In the genomic region with DNA sequence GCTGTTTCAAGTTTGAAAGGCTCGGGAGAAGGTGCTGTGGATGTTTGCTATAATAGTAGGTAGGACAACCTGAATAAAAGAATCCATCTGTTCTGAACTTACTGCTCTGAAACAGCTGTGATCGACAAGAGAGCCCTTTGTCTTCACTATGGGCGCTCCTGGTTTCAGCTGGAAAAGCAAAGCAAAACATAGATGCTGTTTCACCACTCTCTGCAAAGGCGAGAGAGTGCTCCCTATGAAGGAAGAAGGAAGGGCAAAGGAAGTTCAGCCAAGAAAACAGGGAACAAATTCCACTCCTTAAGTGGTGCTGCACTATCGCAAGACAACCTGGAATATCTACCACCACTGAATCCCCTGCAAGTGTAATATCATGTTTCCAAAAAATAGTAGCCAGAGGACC, we compare ENCODE assay signal across 18 mouse cellular contexts. TPM values are rescaled to one million over a fixed set of nuclear protein-coding genes. Genes with fewer than 3 reads are reported as not detected.
DNase-seq lines count a peak whose midpoint lies in the region; ATAC-seq lines count a peak whose summit lies in the region.
"Had no signal": no experiment of that assay in that cellular context is flagged by ENCODE, and none has a peak within 500 bp of the region (broad histone marks: within the 10 kb centered on the region; RNA-seq: fewer than 3 reads in every experiment).

No protein-coding gene starts in this region.

- peaks cover 12% of the 10 kb centered on the region; the same call in 1 of the 2 replicates for H3K4me1 ChIP-seq in limb, embryonic 13.5 days
- H3K4me1 ChIP-seq in midbrain, embryonic 16.5 days (ENCODE audit: control insufficient read depth, insufficient read depth, low read length) = no peaks in the 10 kb centered on the region
- H3K4me1 ChIP-seq in forebrain, embryonic 15.5 days = no peaks in the 10 kb centered on the region
- H3K4me1 ChIP-seq: lung, embryonic 15.5 days; midbrain, embryonic 12.5 days; neural tube, embryonic 12.5 days had no signal

- no peaks in the 10 kb centered on the region for H3K27me3 ChIP-seq in limb, embryonic 13.5 days
- H3K27me3 ChIP-seq in midbrain, embryonic 16.5 days (ENCODE audit: control insufficient read depth, insufficient read depth, low read depth, low read length) = no peaks in the 10 kb centered on the region
- H3K27me3 ChIP-seq in forebrain, embryonic 15.5 days = no peaks in the 10 kb centered on the region
- H3K27me3 ChIP-seq: lung, embryonic 15.5 days; midbrain, embryonic 12.5 days; neural tube, embryonic 12.5 days had no signal

- DNase-seq in gastrocnemius, adult 18-20 months (ENCODE audit: low spot score) = peak; percentile 24
- no peak for DNase-seq in gastrocnemius, postnatal 10 days
- DNase-seq in embryo, embryonic 11 days = peak; percentile 14
- peak; percentile 68 for DNase-seq in kidney, adult 9 months
- no peak for DNase-seq in left cerebral cortex, adult 8-10 months (ENCODE audit: low spot score in 2 of 2)
- DNase-seq: cerebellum, adult 11 months; heart, adult 2 months; layer of hippocampus, adult 9-11 months; left cerebral cortex, postnatal 4 days had no signal

- H3K4me2 ChIP-seq in limb, embryonic 13.5 days (replicated peaks) = peak overlapping the region; percentile 34
- no peak overlapping the region for H3K4me2 ChIP-seq in midbrain, embryonic 16.5 days (ENCODE audit: low read length)
- no peak overlapping the region for H3K4me2 ChIP-seq in forebrain, embryonic 15.5 days (replicated peaks)
- H3K4me2 ChIP-seq: lung, embryonic 15.5 days; midbrain, embryonic 12.5 days; neural tube, embryonic 12.5 days had no signal

- WGBS in limb, embryonic 13.5 days = 24% methylated on average over 5 of the region's 5 CpGs
- WGBS in midbrain, embryonic 16.5 days = 76% methylated on average over 5 of the region's 5 CpGs
- WGBS in forebrain, embryonic 15.5 days = 50% methylated on average over 5 of the region's 5 CpGs

- no peak overlapping the region for H3K27ac ChIP-seq in limb, embryonic 13.5 days
- H3K27ac ChIP-seq in midbrain, embryonic 16.5 days (ENCODE audit: low read length) = no peak overlapping the region
- no peak overlapping the region for H3K27ac ChIP-seq in forebrain, embryonic 15.5 days (replicated peaks)
- H3K27ac ChIP-seq: heart, adult 2 months; lung, embryonic 15.5 days; midbrain, embryonic 12.5 days; neural tube, embryonic 12.5 days had no signal

- H3K36me3 ChIP-seq in limb, embryonic 13.5 days = no peaks in the 10 kb centered on the region
- no peaks in the 10 kb centered on the region for H3K36me3 ChIP-seq in midbrain, embryonic 16.5 days (ENCODE audit: control insufficient read depth, insufficient read depth, low read length)
- no peaks in the 10 kb centered on the region for H3K36me3 ChIP-seq in forebrain, embryonic 15.5 days
- H3K36me3 ChIP-seq: lung, embryonic 15.5 days; midbrain, embryonic 12.5 days; neural tube, embryonic 12.5 days had no signal

- ATAC-seq in limb, embryonic 13.5 days (ENCODE audit: low FRiP score, low read depth) = peak; percentile 66; the same call in 1 of the 2 replicates
- ATAC-seq in midbrain, embryonic 16.5 days = no peak
- ATAC-seq in forebrain, embryonic 15.5 days (replicated peaks) = no peak
- ATAC-seq: forebrain, embryonic 16.5 days had no signal

- no peak overlapping the region for H3K4me3 ChIP-seq in limb, embryonic 13.5 days
- H3K4me3 ChIP-seq in midbrain, embryonic 16.5 days (ENCODE audit: low read depth, low read length) = no peak overlapping the region
- no peak overlapping the region for H3K4me3 ChIP-seq in forebrain, embryonic 15.5 days
- H3K4me3 ChIP-seq: heart, adult 2 months; lung, embryonic 15.5 days; midbrain, embryonic 12.5 days; neural tube, embryonic 12.5 days had no signal

- no peak overlapping the region for H3K9ac ChIP-seq in limb, embryonic 13.5 days
- no peak overlapping the region for H3K9ac ChIP-seq in midbrain, embryonic 16.5 days (ENCODE audit: low read depth, low read length)
- H3K9ac ChIP-seq in forebrain, embryonic 15.5 days (replicated peaks) = no peak overlapping the region
- H3K9ac ChIP-seq: lung, embryonic 15.5 days; midbrain, embryonic 12.5 days; neural tube, embryonic 12.5 days had no signal

- no peaks in the 10 kb centered on the region for H3K9me3 ChIP-seq in limb, embryonic 13.5 days
- H3K9me3 ChIP-seq in midbrain, embryonic 16.5 days (replicated peaks; ENCODE audit: control insufficient read depth, low read length, poor library complexity, severe bottlenecking) = no peaks in the 10 kb centered on the region
- no peaks in the 10 kb centered on the region for H3K9me3 ChIP-seq in forebrain, embryonic 15.5 days
- H3K9me3 ChIP-seq: lung, embryonic 15.5 days; midbrain, embryonic 12.5 days; neural tube, embryonic 12.5 days had no signal

RNA-seq across cellular contexts. Expression of gene Sult1d1, which starts 4.7 kb away (rescaled TPM):
- total RNA-seq in gastrocnemius, adult 18-20 months (2021) = not detected
- under 1 TPM in 1 of 2 experiments, not detected in 1; 0.32 TPM for total RNA-seq in gastrocnemius, postnatal 10 days (2021)
- not detected in 2 replicates for polyA plus RNA-seq in limb, embryonic 13.5 days (2015; fragmentation: Nextera tagmentation; extraction: Ambion mirVana)
- not detected in 2 replicates for polyA plus RNA-seq in midbrain, embryonic 16.5 days (2015; fragmentation: Nextera tagmentation; extraction: Ambion mirVana)
- not detected in 2 replicates for polyA plus RNA-seq in forebrain, embryonic 15.5 days (2015; fragmentation: Nextera tagmentation; extraction: Ambion mirVana)
- total RNA-seq in left cerebral cortex, adult 8-10 months (2022) = not detected
- total RNA-seq: heart, adult 2 months; heart, postnatal 25 days; left cerebral cortex, postnatal 4 days had no signal
- polyA plus RNA-seq: forebrain, embryonic 16.5 days; midbrain, embryonic 12.5 days; neural tube, embryonic 12.5 days had no signal

RNA-seq across cellular contexts. Expression of gene Sult1e1, which starts 17.9 kb away (rescaled TPM):
- total RNA-seq in gastrocnemius, adult 18-20 months (2021) = not detected
- not detected for total RNA-seq in gastrocnemius, postnatal 10 days (2021)
- 0.11 TPM in 1 of 2 replicates, not detected in the other for polyA plus RNA-seq in limb, embryonic 13.5 days (2015; fragmentation: Nextera tagmentation; extraction: Ambion mirVana)
- not detected in 2 replicates for polyA plus RNA-seq in midbrain, embryonic 16.5 days (2015; fragmentation: Nextera tagmentation; extraction: Ambion mirVana)
- polyA plus RNA-seq in forebrain, embryonic 15.5 days (2015; fragmentation: Nextera tagmentation; extraction: Ambion mirVana) = not detected in 2 replicates
- not detected for total RNA-seq in left cerebral cortex, adult 8-10 months (2022)
- total RNA-seq: heart, adult 2 months; heart, postnatal 25 days; left cerebral cortex, postnatal 4 days had no signal
- polyA plus RNA-seq: forebrain, embryonic 16.5 days; heart, adult 2 months; intestine, embryonic 14.5 days; lung, embryonic 15.5 days; midbrain, embryonic 12.5 days; neural tube, embryonic 12.5 days had no signal

RNA-seq across cellular contexts. Expression of gene Sult1b1, which starts 35.5 kb away (rescaled TPM):
- not detected for total RNA-seq in gastrocnemius, adult 18-20 months (2021)
- not detected for total RNA-seq in gastrocnemius, postnatal 10 days (2021)
- not detected in 2 replicates for polyA plus RNA-seq in limb, embryonic 13.5 days (2015; fragmentation: Nextera tagmentation; extraction: Ambion mirVana)
- not detected in 2 replicates for polyA plus RNA-seq in midbrain, embryonic 16.5 days (2015; fragmentation: Nextera tagmentation; extraction: Ambion mirVana)
- polyA plus RNA-seq in forebrain, embryonic 15.5 days (2015; fragmentation: Nextera tagmentation; extraction: Ambion mirVana) = not detected in 2 replicates
- not detected for total RNA-seq in left cerebral cortex, adult 8-10 months (2022)
- total RNA-seq: heart, adult 2 months; heart, postnatal 25 days; left cerebral cortex, postnatal 4 days had no signal
- polyA plus RNA-seq: forebrain, embryonic 16.5 days; lung, embryonic 15.5 days; midbrain, embryonic 12.5 days; neural tube, embryonic 12.5 days had no signal

Comparison
In these comparisons a context has a peak if more than half of its experiments do, and no peak if none do; other contexts are left out.
1. DNase-seq: peak in gastrocnemius, adult 18-20 months (single experiment), embryo, embryonic 11 days (single experiment) and kidney, adult 9 months (single experiment); none in gastrocnemius, postnatal 10 days (single experiment) and left cerebral cortex, adult 8-10 months (0 of 2).